Mouse (Mus musculus) ES-E14 (cell line): ENCODE data around the gene Gm28048.

ENCODE experiments used
- CHD2 ChIP-seq: IDR thresholded peaks from 2 replicates; pipeline ENCODE4 v1.6.1; 2014; ENCODE audit warnings: mild to moderate bottlenecking, low read depth, low read length, inconsistent platforms
- MAFK ChIP-seq: IDR thresholded peaks from 2 replicates; pipeline ENCODE4 v1.6.1; 2014; ENCODE audit warnings: mild to moderate bottlenecking, low read depth, low read length, inconsistent platforms; ENCODE audit not compliant: insufficient read depth
- ZNF384 ChIP-seq: IDR thresholded peaks from 2 replicates; pipeline ENCODE4 v1.6.1; 2012; ENCODE audit warnings: low read depth, low read length, inconsistent platforms

GRCm38 (mm10) chr11:22859301-22859632 is 122.6 kb downstream of the Gm28048 start:
- no peak for TF ChIP-seq ZNF384
- no peak for TF ChIP-seq CHD2
- TF ChIP-seq MAFK: no peak
